Mouse (Mus musculus): Measurements from ENCODE around the gene Aspscr1.

DNA sequence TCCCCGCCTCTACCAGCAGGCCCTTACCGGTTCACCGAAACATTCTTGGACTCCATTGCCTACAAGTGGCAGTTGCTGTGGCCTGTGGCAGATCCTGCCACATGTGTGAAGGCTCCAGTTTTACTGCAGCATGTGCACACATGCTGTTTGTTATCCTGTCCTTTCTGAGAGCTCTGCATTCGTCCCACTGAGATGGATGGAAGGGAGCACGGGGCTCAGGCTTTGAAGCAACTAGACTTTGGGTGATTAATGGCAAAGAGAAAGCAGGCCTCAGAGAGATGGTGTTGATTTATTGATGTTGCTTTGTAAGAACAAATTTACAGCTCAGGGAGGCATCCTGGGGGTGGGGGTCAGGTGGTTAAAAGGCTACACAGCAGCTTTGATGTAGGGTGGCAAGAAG, 37.9 kb downstream of the Aspscr1 start:
- TF ChIP-seq CTCF (IDR thresholded peaks at IDR 0.05; ENCODE audit: control insufficient read depth, insufficient read depth, insufficient replicate concordance, low read depth, low read length) (no peak), POLR2A (IDR thresholded peaks at IDR 0.05; ENCODE audit: control insufficient read depth, low read depth, low read length) (no peak)

Data from testis, adult 2 months (tissue).